Mouse (Mus musculus): ENCODE measurements around the gene Hspa5. TPM values are rescaled to one million over a fixed set of nuclear protein-coding genes. Genes with fewer than 3 reads are reported as not detected.

The Hspa5 gene
- polyA plus RNA-seq, 1 experiment: 520 TPM

DNA sequence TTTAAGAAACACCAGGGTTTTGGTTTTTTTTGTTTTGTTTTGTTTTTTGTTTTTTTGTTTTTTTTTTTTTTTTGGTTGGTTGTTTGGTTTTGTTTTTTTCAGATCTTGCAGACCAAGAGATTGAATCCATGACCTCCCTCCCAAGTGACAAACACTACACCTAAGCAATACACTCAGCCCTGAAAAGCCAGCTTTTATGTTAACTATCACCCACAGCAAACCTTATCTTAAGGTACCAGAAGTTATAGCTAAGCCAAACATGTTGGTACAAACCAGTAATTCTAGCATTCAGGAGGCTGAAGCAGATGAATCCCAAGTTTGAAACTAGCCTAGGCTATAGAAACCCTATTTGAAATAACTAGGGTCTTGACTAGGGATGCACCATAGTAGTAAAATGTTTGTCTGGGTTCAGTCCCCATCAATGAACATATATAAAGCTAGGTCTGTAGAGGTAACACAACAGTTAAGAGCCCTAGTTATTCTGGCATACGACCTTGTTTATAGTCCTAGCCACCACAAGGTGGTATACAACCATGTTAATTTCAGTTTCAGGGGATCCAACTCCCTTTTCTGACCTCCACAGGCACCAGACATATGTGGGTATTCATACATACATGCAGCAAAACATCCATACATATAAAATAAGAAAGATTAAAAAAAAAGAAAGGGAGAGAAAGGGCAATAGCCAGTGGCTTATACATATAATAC, 31.9 kb upstream of the Hspa5 start:
- peaks cover 84% of the 10 kb centered on the region for H3K79me3 ChIP-seq (ENCODE audit: low read depth)
- peaks cover 100% of the 10 kb centered on the region for H3K79me2 ChIP-seq (ENCODE audit: control insufficient read depth, insufficient read depth)
- TF ChIP-seq CTCF (IDR thresholded peaks at IDR 0.05; ENCODE audit: control insufficient read depth, insufficient read depth, insufficient read length) (no peak), FOSL1 (IDR thresholded peaks at IDR 0.05; ENCODE audit: insufficient read depth, low read length, poor library complexity, severe bottlenecking) (no peak), MYOD1 (IDR thresholded peaks at IDR 0.05; ENCODE audit: control insufficient read depth, insufficient read length, low read depth) (no peak), MAX (IDR thresholded peaks at IDR 0.05) (no peak)
- no peaks in the 10 kb centered on the region for H3K27me3 ChIP-seq (ENCODE audit: control insufficient read depth, insufficient read depth, insufficient read length)
- peaks cover 20% of the 10 kb centered on the region for H3K36me3 ChIP-seq (ENCODE audit: control insufficient read depth, insufficient read depth)
- H3K4me3 ChIP-seq (ENCODE audit: insufficient read depth, poor library complexity, severe bottlenecking): no peak overlapping the region
- no peak overlapping the region for H3ac ChIP-seq (ENCODE audit: control insufficient read depth, insufficient read length, low read depth)

DNA sequence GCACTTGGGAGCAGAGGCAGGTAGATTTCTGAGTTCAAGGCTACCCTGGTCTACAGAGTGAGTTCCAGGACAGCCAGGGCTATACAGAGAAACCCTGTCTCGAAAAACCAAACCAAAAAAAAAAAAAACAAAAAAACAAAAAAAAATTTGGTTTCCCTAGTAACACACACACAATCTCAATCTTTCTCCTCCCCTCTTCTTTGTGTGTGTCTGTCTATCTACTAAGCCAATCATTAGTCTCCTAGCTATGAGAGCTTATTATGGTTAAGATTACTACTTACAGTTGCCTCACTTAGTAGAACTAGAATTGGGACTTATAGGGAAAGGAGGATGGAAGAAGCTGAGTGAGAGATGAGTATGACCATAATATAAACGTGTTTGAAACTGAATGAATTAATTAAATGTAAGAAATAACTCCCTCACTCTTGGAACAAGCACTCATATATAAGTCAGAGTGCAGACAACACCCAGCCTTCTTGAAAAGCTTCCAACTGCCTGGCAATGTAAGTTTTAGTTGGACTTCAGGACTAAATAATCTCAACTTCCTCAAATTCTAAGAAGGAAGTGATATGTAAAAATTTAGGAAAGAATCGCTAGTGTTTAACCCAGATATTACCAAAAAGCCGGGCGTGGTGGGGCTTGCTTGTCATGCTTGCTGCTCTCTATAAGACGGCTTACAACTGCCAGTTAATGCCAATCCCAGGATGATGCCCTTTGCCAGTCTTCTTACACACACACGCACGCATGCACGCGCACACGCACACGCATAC, 30.2 kb upstream of the Hspa5 start:
- H3K4me3 ChIP-seq (ENCODE audit: insufficient read depth, poor library complexity, severe bottlenecking): no peak overlapping the region
- H3ac ChIP-seq (ENCODE audit: control insufficient read depth, insufficient read length, low read depth): no peak overlapping the region
- peaks cover 22% of the 10 kb centered on the region for H3K36me3 ChIP-seq (ENCODE audit: control insufficient read depth, insufficient read depth)
- TF ChIP-seq FOSL1 (IDR thresholded peaks at IDR 0.05; ENCODE audit: insufficient read depth, low read length, poor library complexity, severe bottlenecking) (no peak), MAX (IDR thresholded peaks at IDR 0.05) (no peak), MYOG (IDR thresholded peaks at IDR 0.05; ENCODE audit: control insufficient read depth, extremely low read depth, insufficient read length) (no peak), USF1 (IDR thresholded peaks at IDR 0.05; ENCODE audit: low read depth) (no peak), MYOD1 (IDR thresholded peaks at IDR 0.05; ENCODE audit: control insufficient read depth, insufficient read length, low read depth) (no peak), CEBPB (IDR thresholded peaks at IDR 0.05; ENCODE audit: low read depth) (no peak), CTCF (IDR thresholded peaks at IDR 0.05; ENCODE audit: control insufficient read depth, insufficient read depth, insufficient read length) (no peak)
- H3K79me2 ChIP-seq (ENCODE audit: control insufficient read depth, insufficient read depth): peaks cover 100% of the 10 kb centered on the region
- H3K79me3 ChIP-seq (ENCODE audit: low read depth): peaks cover 82% of the 10 kb centered on the region
- H3K27me3 ChIP-seq (ENCODE audit: control insufficient read depth, insufficient read depth, insufficient read length): no peaks in the 10 kb centered on the region

GRCm38 (mm10) chr2:34742675-34743074, 29.1 kb upstream of the Hspa5 start:
- Histone ChIP-seq H3ac (ENCODE audit: control insufficient read depth, insufficient read length, low read depth) (no peak overlapping the region), H3K79me3 (ENCODE audit: low read depth) (peaks cover 80% of the 10 kb centered on the region), H3K27me3 (ENCODE audit: control insufficient read depth, insufficient read depth, insufficient read length) (no peaks in the 10 kb centered on the region), H3K4me3 (ENCODE audit: insufficient read depth, poor library complexity, severe bottlenecking) (no peak overlapping the region), H3K36me3 (ENCODE audit: control insufficient read depth, insufficient read depth) (peaks cover 24% of the 10 kb centered on the region), H3K79me2 (ENCODE audit: control insufficient read depth, insufficient read depth) (peaks cover 100% of the 10 kb centered on the region)
- no peak for TF ChIP-seq CEBPB (IDR thresholded peaks at IDR 0.05; ENCODE audit: low read depth)
- no peak for TF ChIP-seq MAX (IDR thresholded peaks at IDR 0.05)
- no peak for TF ChIP-seq CTCF (IDR thresholded peaks at IDR 0.05; ENCODE audit: control insufficient read depth, insufficient read depth, insufficient read length)
- no peak for TF ChIP-seq FOSL1 (IDR thresholded peaks at IDR 0.05; ENCODE audit: insufficient read depth, low read length, poor library complexity, severe bottlenecking)
- TF ChIP-seq MYOG (IDR thresholded peaks at IDR 0.05; ENCODE audit: control insufficient read depth, extremely low read depth, insufficient read length): no peak
- TF ChIP-seq MYOD1 (IDR thresholded peaks at IDR 0.05; ENCODE audit: control insufficient read depth, insufficient read length, low read depth): no peak
- no peak for TF ChIP-seq USF1 (IDR thresholded peaks at IDR 0.05; ENCODE audit: low read depth)

- no peaks in the 10 kb centered on the region for H3K27me3 ChIP-seq (ENCODE audit: control insufficient read depth, insufficient read depth, insufficient read length)
- H3K36me3 ChIP-seq (ENCODE audit: control insufficient read depth, insufficient read depth): peaks cover 24% of the 10 kb centered on the region
- H3K4me3 ChIP-seq (ENCODE audit: insufficient read depth, poor library complexity, severe bottlenecking): no peak overlapping the region
- TF ChIP-seq MYOG (IDR thresholded peaks at IDR 0.05; ENCODE audit: control insufficient read depth, extremely low read depth, insufficient read length) (no peak), MYOD1 (IDR thresholded peaks at IDR 0.05; ENCODE audit: control insufficient read depth, insufficient read length, low read depth) (no peak), USF1 (IDR thresholded peaks at IDR 0.05; ENCODE audit: low read depth) (no peak), CEBPB (IDR thresholded peaks at IDR 0.05; ENCODE audit: low read depth) (no peak), MAX (IDR thresholded peaks at IDR 0.05) (no peak), FOSL1 (IDR thresholded peaks at IDR 0.05; ENCODE audit: insufficient read depth, low read length, poor library complexity, severe bottlenecking) (no peak), CTCF (IDR thresholded peaks at IDR 0.05; ENCODE audit: control insufficient read depth, insufficient read depth, insufficient read length) (no peak)
- peaks cover 100% of the 10 kb centered on the region for H3K79me2 ChIP-seq (ENCODE audit: control insufficient read depth, insufficient read depth)
- no peak overlapping the region for H3ac ChIP-seq (ENCODE audit: control insufficient read depth, insufficient read length, low read depth)
- peaks cover 78% of the 10 kb centered on the region for H3K79me3 ChIP-seq (ENCODE audit: low read depth)
Observed at GRCm38 (mm10) chr2:34744476-34744875, 27.3 kb upstream of the Hspa5 start.

DNA sequence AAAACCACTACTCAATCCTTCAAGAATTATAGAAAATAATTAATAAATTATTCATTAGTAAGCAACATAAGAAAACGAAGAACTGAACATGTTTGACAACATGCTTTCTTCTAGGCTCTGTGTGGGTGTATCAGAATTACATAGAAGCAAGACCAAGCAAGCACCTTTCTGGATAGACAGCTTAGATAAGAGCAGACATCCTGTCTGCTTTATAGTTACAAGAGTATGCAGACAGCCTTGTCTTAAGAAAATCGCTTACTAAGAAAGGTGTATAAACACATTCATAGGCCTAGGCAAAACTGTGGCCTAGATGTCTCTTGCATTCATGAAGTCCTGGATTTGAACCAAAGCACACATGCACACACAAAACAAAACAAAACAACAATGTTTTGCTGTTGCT, 26.1 kb upstream of the Hspa5 start:
- no peaks in the 10 kb centered on the region for H3K27me3 ChIP-seq (ENCODE audit: control insufficient read depth, insufficient read depth, insufficient read length)
- no peak for TF ChIP-seq CTCF (IDR thresholded peaks at IDR 0.05; ENCODE audit: control insufficient read depth, insufficient read depth, insufficient read length)
- no peak for TF ChIP-seq CEBPB (IDR thresholded peaks at IDR 0.05; ENCODE audit: low read depth)
- TF ChIP-seq USF1 (IDR thresholded peaks at IDR 0.05; ENCODE audit: low read depth): no peak
- H3K4me3 ChIP-seq (ENCODE audit: insufficient read depth, poor library complexity, severe bottlenecking): no peak overlapping the region
- H3ac ChIP-seq (ENCODE audit: control insufficient read depth, insufficient read length, low read depth): no peak overlapping the region
- H3K36me3 ChIP-seq (ENCODE audit: control insufficient read depth, insufficient read depth): peaks cover 28% of the 10 kb centered on the region
- peaks cover 100% of the 10 kb centered on the region for H3K79me2 ChIP-seq (ENCODE audit: control insufficient read depth, insufficient read depth)
- peaks cover 78% of the 10 kb centered on the region for H3K79me3 ChIP-seq (ENCODE audit: low read depth)
